Mouse (Mus musculus): ENCODE data around the gene Gstt2.

DNA sequence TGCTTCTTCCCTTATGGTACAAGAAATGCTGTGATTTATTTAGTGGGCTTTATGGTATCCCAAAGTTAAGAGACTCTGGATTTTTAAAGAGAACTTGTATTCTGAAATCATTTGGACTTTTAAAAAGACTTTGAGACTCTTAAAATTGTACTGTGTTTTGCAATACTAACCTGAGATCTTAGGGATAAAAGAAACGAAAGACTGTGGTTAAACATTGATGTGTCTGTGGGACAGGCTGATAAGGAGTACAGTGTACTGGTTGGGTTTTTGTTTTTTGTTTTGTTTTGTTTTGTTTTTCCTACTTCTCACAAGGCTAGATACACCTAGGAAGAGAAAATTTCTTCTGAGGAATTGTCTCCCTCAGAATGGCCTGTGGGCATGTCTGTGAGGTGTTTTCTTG is 51.8 kb downstream of the Gstt2 start:
- TF ChIP-seq POLR2A (IDR thresholded peaks at IDR 0.05; ENCODE audit: extremely low read depth, insufficient read depth, low read length) (no peak), CTCF (IDR thresholded peaks at IDR 0.05; ENCODE audit: low read depth, low read length) (no peak)
